Comparison of ENCODE assay signal across 8 mouse cellular contexts in genomic region chr4:59548560-59549174, GRCm38 (mm10). TPM values are rescaled to one million over a fixed set of nuclear protein-coding genes. Genes with fewer than 3 reads are reported as not detected.
DNase-seq lines count a peak whose midpoint lies in the region; ATAC-seq lines count a peak whose summit lies in the region.

No protein-coding gene starts in this region.

- H3K27ac ChIP-seq in hindbrain, embryonic 13.5 days, result peak overlapping the region; percentile 94

- H3K4me3 ChIP-seq in hindbrain, embryonic 13.5 days, result peak overlapping the region; percentile 87

- peak overlapping the region; percentile 77 for H3K4me2 ChIP-seq in hindbrain, embryonic 13.5 days

- DNase-seq in T-cell, adult 2 months (ENCODE audit: low spot score), result peak; percentile 78
- peak; percentile 69 for DNase-seq in cerebellum, adult 9-11 months
- peak; percentile 43 to 55 for DNase-seq in frontal cortex, postnatal 25 days (ENCODE audit: low spot score in 2 of 2)
- DNase-seq in left cerebral cortex, adult 11 months (ENCODE audit: low spot score), result peak; percentile 23
- DNase-seq in lung, postnatal 36 days, result peak; percentile 84
- DNase-seq in right cerebral cortex, postnatal 10 days (ENCODE audit: low spot score in 2 of 2), result peak; percentile 68 to 72
- peak; percentile 79 for DNase-seq in urinary bladder, postnatal 14 days (ENCODE audit: low spot score)

- H3K27me3 ChIP-seq in hindbrain, embryonic 13.5 days, result no peaks in the 10 kb centered on the region

- ATAC-seq in hindbrain, embryonic 13.5 days (ENCODE audit: low FRiP score), result peak; percentile 88

- under 1% methylated on average over 82 of the region's 83 CpGs for WGBS in hindbrain, embryonic 13.5 days

- H3K9me3 ChIP-seq in hindbrain, embryonic 13.5 days, result no peaks in the 10 kb centered on the region

- peaks cover 23% of the 10 kb centered on the region for H3K4me1 ChIP-seq in hindbrain, embryonic 13.5 days (replicated peaks)

- H3K9ac ChIP-seq in hindbrain, embryonic 13.5 days, result peak overlapping the region; percentile 91

- H3K36me3 ChIP-seq in hindbrain, embryonic 13.5 days, result no peaks in the 10 kb centered on the region

RNA-seq across cellular contexts. Expression of gene Ptbp3, which starts 0.5 kb away (rescaled TPM):
- polyA plus RNA-seq in hindbrain, embryonic 13.5 days (2015; fragmentation: Nextera tagmentation; extraction: Ambion mirVana), result 21.5 and 22.2 TPM in 2 replicates

RNA-seq across cellular contexts. Expression of gene Hsdl2, which starts 32.7 kb away (rescaled TPM):
- polyA plus RNA-seq in hindbrain, embryonic 13.5 days (2015; fragmentation: Nextera tagmentation; extraction: Ambion mirVana), result 41.4 and 46.8 TPM in 2 replicates

Comparison
In these comparisons a context has a peak if more than half of its experiments do, and no peak if none do; other contexts are left out.
1. Peak in every context shown above with its lines: DNase-seq, ATAC-seq, H3K4me3 ChIP-seq and H3K27ac ChIP-seq.
2. DNase-seq: peak in every context shown above with its lines; median percentile 84 in lung, postnatal 36 days; 79 in urinary bladder, postnatal 14 days; 78 in T-cell, adult 2 months; 70 in right cerebral cortex, postnatal 10 days; 69 in cerebellum, adult 9-11 months; 49 in frontal cortex, postnatal 25 days; 23 in left cerebral cortex, adult 11 months.